Mouse (Mus musculus): ENCODE data around the gene Tab1.

GRCm38 (mm10) chr15:80130689-80131088 lies 2.2 kb upstream of the Tab1 start:
- no peak for TF ChIP-seq CTCF (IDR thresholded peaks at IDR 0.05; ENCODE audit: low read depth)
- TF ChIP-seq EP300 (IDR thresholded peaks at IDR 0.05; ENCODE audit: low read depth), result peak; percentile 99

Data from liver, embryonic 14.5 days (tissue).